Mouse (Mus musculus) thymus, adult 2 months (tissue): ENCODE data around the gene Alg3.

Experiments
- CTCF ChIP-seq: fragments of 200-500 bp; IDR thresholded peaks from 2 replicates; pipeline ENCODE4 v1.5.1; 2012; ENCODE audit warnings: mild to moderate bottlenecking, control low read depth, low read length, moderate library complexity, borderline replicate concordance; ENCODE audit not compliant: control insufficient read depth, poor library complexity, insufficient read depth; ENCODE audit errors: extremely low read depth
- POLR2A ChIP-seq: fragments of 200-500 bp; IDR thresholded peaks from 2 replicates; pipeline ENCODE4 v1.6.1; 2012; ENCODE audit warnings: mild to moderate bottlenecking, low read length, control low read depth, moderate library complexity; ENCODE audit not compliant: control insufficient read depth, poor library complexity, insufficient read depth; ENCODE audit errors: extremely low read depth

DNA sequence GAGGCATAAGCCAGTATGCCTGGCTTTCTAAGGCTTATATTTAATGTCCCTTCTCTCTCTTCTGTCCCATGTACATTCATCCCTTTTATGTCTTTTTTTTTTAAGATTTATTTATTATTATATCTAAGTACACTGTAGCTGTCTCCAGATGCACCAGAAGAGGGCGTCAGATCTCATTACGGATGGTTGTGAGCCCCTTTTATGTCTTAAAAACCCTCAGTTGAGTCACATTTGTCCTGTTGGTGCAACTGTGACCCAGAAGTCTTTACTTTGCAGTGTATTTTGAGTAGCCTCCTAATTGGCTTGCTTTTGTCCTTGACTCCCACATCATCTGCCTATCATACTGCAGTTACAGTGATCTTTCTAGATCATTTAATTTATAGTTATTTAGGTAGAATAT, 41.8 kb upstream of the Alg3 start:
- no peak for TF ChIP-seq CTCF
- TF ChIP-seq POLR2A: no peak
